Mouse (Mus musculus): ENCODE data around the gene Gm10271.

The Gm10271 gene

DNA sequence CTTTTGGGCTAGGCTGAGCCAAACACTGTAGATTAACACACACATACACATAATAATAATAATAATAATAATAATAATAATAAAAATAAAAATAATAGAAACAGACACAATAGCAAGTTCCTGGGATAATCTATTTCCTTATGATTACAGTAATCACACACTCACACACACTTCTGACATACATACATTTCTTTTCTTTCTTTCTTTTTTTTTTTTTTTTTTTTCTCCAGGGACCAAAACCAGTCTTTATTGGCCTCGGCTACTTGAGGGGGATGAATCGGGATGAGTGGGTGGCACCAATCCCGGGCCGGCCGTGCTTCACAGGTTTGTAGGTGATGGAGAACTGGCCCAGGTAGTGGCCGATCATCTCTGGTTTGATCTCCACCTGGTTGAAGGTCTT lies at the start of gene Gm10271:
TSS of gene Gm10271 (minus strand) at position 101 of the 400 bp plus-strand sequence.
- no peak for DNase-seq

GRCm38 (mm10) chr10:117021020-117021754 lies 48.8 kb upstream of the Gm10271 start:
- no peak for DNase-seq

DNA sequence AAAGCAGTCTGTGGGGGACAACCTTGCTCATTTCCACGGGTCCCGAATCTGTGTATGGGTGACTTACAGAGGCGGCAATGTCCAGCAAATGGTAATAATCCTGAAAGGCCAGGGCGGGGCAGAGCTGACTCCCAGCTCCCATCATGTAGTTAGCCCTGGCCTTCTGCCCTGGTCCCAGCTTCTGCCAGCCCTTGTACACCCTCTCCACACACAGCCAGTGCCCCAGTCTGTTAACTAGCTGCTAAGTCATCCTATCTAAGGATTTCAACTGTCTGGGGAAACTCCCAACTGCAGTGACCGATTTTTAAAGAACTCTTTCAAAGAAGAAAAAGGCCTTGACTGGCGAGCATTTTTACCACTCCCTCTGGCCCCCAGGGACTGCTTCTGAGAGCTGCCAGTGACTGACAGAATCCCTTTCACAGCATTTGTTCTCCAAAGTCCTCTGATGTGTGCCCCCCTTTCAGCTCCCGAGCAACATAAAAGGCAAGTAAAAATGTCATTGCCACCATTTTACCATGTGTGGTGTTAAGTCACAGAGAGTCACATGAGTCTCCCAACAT lies 46.0 kb upstream of the Gm10271 start:
- DNase-seq: no peak

GRCm38 (mm10) chr10:117014565-117014964 lies 42.2 kb upstream of the Gm10271 start:
- no peak for DNase-seq

GRCm38 (mm10) chr10:117013689-117014390 lies 41.4 kb upstream of the Gm10271 start:
- no peak for DNase-seq

GRCm38 (mm10) chr10:117011047-117011446 lies 38.6 kb upstream of the Gm10271 start:
- no peak for DNase-seq

DNA sequence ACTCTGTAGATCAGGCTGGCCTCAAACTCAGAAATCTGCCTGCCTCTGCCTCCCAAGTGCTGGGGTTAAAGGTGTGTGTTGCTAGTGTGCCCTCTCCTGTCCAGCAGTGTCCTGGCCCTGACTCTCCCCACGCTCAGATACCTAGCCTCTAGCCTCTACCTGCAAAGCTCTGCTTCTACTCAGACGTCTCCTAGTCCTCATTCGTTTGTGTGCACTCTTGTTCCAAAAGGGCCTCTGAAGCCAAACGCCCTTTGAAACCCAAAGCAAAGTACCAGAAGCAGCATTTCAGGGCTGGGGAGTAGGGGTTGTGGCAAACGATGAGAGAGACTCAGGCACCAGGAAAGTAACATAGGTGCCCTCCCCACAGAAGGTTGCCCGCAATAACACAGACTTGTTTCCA lies 37.3 kb upstream of the Gm10271 start:
- no peak for DNase-seq

- DNase-seq: no peak
Measured at GRCm38 (mm10) chr10:117005707-117006464, 33.5 kb upstream of the Gm10271 start.

- DNase-seq: no peak
Measured at GRCm38 (mm10) chr10:117004695-117005094, 32.3 kb upstream of the Gm10271 start.

DNA sequence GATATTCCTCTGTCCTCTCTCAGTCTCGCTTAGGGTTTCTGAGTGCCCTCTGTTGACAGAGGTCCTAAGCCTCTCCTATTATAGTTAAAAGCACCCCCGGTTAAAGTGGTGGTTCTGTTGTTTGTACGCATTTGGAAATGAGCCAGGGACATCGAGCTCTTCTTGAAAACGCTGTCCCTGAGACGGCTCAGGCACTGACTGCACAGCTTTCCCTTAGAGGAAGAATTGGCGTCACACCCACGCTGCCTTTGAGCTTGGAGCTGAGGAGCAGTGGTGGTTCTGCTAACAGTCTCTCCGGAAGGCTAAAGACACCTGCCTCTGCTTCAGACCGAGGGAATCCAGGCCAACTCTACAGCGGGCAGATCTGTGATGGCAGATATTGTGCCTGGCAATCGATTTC lies 28.6 kb upstream of the Gm10271 start:
- DNase-seq: no peak

DNA sequence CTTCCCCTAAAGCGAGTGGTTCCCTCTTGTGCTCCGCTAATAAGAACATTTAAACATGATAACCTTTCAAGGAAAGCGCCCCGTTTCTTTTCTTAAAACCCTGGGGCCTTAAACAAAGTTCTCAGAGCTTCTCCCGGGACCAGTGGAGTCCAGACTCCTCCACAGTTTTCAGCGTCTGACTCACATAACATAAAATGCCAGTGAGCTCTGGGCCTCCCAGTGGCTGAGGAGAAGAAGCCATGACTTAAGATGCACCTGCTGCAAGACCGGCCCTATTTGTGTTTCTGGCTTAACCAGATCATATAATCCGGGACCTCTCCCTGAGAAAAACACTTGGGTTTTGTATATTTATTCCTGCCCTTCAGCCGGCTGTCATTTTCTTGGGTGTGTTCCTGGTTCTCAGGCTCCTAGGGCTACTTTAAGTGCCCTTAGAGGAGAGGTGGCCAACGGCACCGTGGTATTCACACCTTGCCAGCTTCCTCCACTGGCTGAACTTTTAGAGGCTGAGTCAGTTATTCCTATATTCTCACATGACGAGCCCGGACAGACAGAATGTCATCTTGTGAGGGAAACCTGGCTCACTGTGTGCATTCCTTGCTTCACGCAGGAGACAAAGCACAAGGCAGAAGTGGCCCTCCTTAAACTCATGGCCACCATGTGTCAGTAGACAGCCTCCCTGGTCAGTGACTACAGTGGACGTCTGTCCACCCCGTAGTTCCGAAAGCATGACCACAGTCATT lies 26.5 kb upstream of the Gm10271 start:
- DNase-seq: no peak

GRCm38 (mm10) chr10:116996236-116996600 lies 23.8 kb upstream of the Gm10271 start:
- DNase-seq: no peak

DNA sequence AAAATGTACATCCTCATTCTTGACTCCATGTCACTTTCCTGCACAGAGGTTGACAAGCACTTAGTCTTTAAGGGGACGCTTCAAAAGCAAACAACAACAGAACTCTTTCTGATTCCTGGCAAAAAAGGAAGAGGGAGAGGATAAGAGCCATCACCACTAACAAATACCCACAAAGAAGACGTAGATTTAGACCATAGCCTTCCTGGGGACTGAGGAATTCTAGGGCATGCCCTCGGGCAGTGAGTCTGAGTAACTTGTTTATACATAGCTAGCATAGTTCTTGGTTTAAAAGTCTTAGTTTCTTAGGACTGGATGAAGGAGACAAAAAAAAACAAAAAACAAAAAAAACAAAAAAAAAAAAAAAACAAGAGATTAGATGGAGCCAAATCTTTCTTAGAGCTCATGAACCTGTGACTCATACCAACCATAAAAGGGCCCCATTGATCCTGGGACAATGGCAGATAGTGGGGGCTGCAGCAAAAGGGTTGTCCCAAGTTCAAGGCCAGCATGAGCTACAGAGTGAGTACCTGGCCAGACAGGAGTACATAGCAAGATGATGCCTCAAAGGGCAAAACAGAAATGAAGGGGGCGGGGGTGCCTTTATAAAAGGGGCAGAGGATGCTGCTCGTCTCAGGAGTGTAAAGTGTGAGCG lies 23.3 kb upstream of the Gm10271 start:
- no peak for DNase-seq

DNA sequence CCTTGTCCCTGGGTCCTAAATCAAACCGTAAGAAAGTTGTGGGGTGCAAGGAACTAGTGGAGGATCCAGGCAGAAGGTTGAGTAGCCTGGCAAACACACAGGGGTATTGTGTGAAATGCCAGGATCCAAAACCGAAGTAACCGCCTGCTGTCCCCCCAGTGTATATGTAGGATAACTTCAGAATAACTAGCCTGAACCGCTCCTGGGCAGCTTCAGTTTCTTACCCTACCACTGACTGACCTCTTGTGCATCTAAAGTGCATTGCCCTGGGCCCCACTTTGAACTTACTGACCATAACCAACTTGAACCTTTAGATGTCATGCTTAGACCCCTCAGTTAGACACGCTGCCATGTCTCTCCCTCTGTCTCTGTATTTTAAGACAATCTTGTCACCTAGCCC lies 22.8 kb upstream of the Gm10271 start:
- DNase-seq: no peak

- no peak for DNase-seq
Measured at GRCm38 (mm10) chr10:116993971-116994370, 21.6 kb upstream of the Gm10271 start.

GRCm38 (mm10) chr10:116986264-116987082 lies 14.1 kb upstream of the Gm10271 start, which contains the start of gene Best3:
Gene Best3, plus strand, starts transcription at chr10:116986314.
- no peak for DNase-seq

- no peak for DNase-seq
Measured at GRCm38 (mm10) chr10:116984836-116985235, 12.4 kb upstream of the Gm10271 start.

DNA sequence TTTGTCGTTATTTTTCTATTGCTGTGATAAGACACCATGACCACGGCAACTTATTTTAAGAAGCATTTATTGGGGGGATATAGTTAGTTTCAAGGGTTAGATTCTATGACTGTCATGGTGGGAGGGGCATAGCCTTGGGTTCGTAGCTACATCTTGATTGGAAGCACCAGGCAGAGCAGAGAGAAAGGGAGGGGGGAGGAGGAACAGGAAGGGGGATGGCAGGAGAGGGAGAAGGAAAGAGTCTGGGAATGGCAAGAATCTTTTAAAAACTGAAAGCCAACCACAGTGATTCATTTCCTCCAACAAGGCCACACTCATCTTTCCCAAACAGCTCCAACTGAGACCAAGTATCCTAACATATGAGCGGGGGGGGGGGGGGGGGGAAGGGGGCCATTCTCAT lies 10.1 kb upstream of the Gm10271 start:
- no peak for DNase-seq

DNA sequence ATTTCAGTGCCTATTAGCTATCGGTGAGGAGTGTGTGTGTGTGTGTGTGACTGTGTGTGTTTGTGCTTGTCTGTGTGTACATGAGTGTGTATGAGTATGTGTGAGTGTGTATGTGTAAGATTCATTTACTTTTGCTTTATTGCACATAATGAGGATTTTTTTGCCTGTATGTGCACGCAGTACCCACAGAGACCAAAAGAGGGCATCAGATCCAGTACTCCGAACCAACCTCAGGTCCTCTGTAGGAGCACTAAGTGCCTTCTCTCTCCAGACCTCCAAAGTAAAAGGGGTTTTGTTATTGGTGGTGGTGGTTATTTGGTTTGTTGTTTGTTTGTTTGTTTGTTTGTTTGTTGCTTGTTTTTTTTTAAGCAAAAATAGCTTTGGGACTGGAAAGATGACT lies 8.5 kb upstream of the Gm10271 start:
- DNase-seq: no peak

GRCm38 (mm10) chr10:116980273-116980672 lies 7.9 kb upstream of the Gm10271 start:
- DNase-seq: no peak

- no peak for DNase-seq
Measured at GRCm38 (mm10) chr10:116978841-116979240, 6.4 kb upstream of the Gm10271 start.

Measured in cerebellum, adult 11-12 months (tissue).